Mouse (Mus musculus) hematopoietic stem cell, adult 5-6 weeks (primary cell): ENCODE results near the gene Tcn2. TPM values are rescaled to one million over a fixed set of nuclear protein-coding genes. Genes with fewer than 3 reads are reported as not detected.

Experiments used
- ATAC-seq, 2 experiments: fragments of 125-278 bp in 1 of 2; replicated peaks in 1 of 2; 2 replicates each; pipeline ENCODE4 v1.8.0; 2016 to 2017; ENCODE audit warnings: inconsistent platforms in 2 of 2, mild to moderate bottlenecking in 2 of 2, moderate number of reproducible peaks in 2 of 2, low read depth in 1 of 2, moderate TSS enrichment in 1 of 2; ENCODE audit not compliant: low FRiP score in 2 of 2, poor library complexity in 2 of 2, severe bottlenecking in 2 of 2, insufficient read depth in 1 of 2, low TSS enrichment in 1 of 2
- total RNA-seq: library from RNA; stranded (forward); fragments of 172-1452, 232-1000 nt; gene quantifications from 2 replicates; pipeline ENCODE4 v1.2.3, GENCODE M21; 2017

The Tcn2 gene
- total RNA-seq, 1 experiment from 2014 or later = 15.0 TPM

- ATAC-seq = no peak
Observed at GRCm38 (mm10) chr11:3910513-3911310, 21.2 kb downstream of the Tcn2 start.

- ATAC-seq = no peak
Observed at GRCm38 (mm10) chr11:3909236-3909635, 22.7 kb downstream of the Tcn2 start.

GRCm38 (mm10) chr11:3905446-3905845 lies 26.5 kb downstream of the Tcn2 start:
- no peak for ATAC-seq

- ATAC-seq = no peak
Observed at GRCm38 (mm10) chr11:3904673-3905072, 27.3 kb downstream of the Tcn2 start.

GRCm38 (mm10) chr11:3903046-3903445 lies 28.9 kb downstream of the Tcn2 start:
- peak; percentile 51 to 71; a peak in 3 of 4 replicates for ATAC-seq

GRCm38 (mm10) chr11:3902516-3902915 lies 29.4 kb downstream of the Tcn2 start:
- ATAC-seq = no peak

GRCm38 (mm10) chr11:3900296-3900695 lies 31.7 kb downstream of the Tcn2 start:
- ATAC-seq = no peak

GRCm38 (mm10) chr11:3895933-3896332 lies 36.0 kb downstream of the Tcn2 start:
- no peak for ATAC-seq

- 0 out of 4 replicates have a peak, but pooled peaks have one; percentile 12 to 14 for ATAC-seq
Observed at GRCm38 (mm10) chr11:3895458-3895857, 36.5 kb downstream of the Tcn2 start.

- peak; percentile 97 to 98 for ATAC-seq
Observed at GRCm38 (mm10) chr11:3894406-3895281, 37.3 kb downstream of the Tcn2 start, which contains the start of the genes 4921536K21Rik and Dusp18. TSS of gene 4921536K21Rik (minus strand) at chr11:3895098. TSS of gene Dusp18 (plus strand) at chr11:3895240.

- ATAC-seq = no peak
Observed at GRCm38 (mm10) chr11:3893970-3894369, 38.0 kb downstream of the Tcn2 start.

- ATAC-seq = peak in 1 of 2 experiments; percentile 19; a peak in 1 of 4 replicates
Observed at GRCm38 (mm10) chr11:3887331-3887730, 44.6 kb downstream of the Tcn2 start.

- peak; percentile 56 to 78 for ATAC-seq
Observed at GRCm38 (mm10) chr11:3883711-3884110, 48.2 kb downstream of the Tcn2 start.

GRCm38 (mm10) chr11:3879836-3880235 lies 52.1 kb downstream of the Tcn2 start:
- ATAC-seq = peak; percentile 78 to 79

- no peak for ATAC-seq
Observed at GRCm38 (mm10) chr11:3878660-3879059, 53.3 kb downstream of the Tcn2 start.

GRCm38 (mm10) chr11:3876419-3876818 lies 55.5 kb downstream of the Tcn2 start:
- no peak for ATAC-seq
